Mouse (Mus musculus) small intestine, adult 2 months (tissue): ENCODE data around the gene Mib2.

Source experiments
- CTCF ChIP-seq: fragments of 200-500 bp; IDR thresholded peaks from 2 replicates; pipeline ENCODE4 v1.5.1; 2012; ENCODE audit warnings: low read depth, mild to moderate bottlenecking, control low read depth, inconsistent platforms, low read length, moderate library complexity, mixed read lengths; ENCODE audit not compliant: insufficient replicate concordance, insufficient read length; ENCODE audit errors: extremely low read depth
- POLR2A ChIP-seq: fragments of 200-500 bp; IDR thresholded peaks from 2 replicates; pipeline ENCODE4 v1.6.1; 2012; ENCODE audit warnings: low read depth, mild to moderate bottlenecking, control low read depth, inconsistent platforms, low read length, moderate library complexity

GRCm38 (mm10) chr4:155653451-155654182, 15.4 kb downstream of the Mib2 start:
- TF ChIP-seq CTCF (no peak), POLR2A (no peak)
